Mouse (Mus musculus) heart, embryonic 13.5 days (tissue): ENCODE data around the gene Lrch2. TPM values are rescaled to one million over a fixed set of nuclear protein-coding genes. Genes with fewer than 3 reads are reported as not detected.
"Not testable (repeated sequence)": the region's sequence is repeated elsewhere in the genome, so short reads cannot be mapped to it uniquely, and the experiment has no call there.

Experiments used
- ATAC-seq: fragments of 200-750 bp; cut with Nextera tagmentation; 2 replicates; pipeline ENCODE4 v1.8.0; 2017; ENCODE audit warnings: moderate TSS enrichment; ENCODE audit not compliant: insufficient number of reproducible peaks, low FRiP score, low TSS enrichment; ENCODE audit errors: extremely low read depth
- H3K27ac ChIP-seq: fragments of 300-500 bp; sonication (generic); replicated peaks from 2 replicates; pipeline ENCODE4 v1.5.1; 2015; ENCODE audit warnings: moderate library complexity, mild to moderate bottlenecking, inconsistent platforms
- H3K27me3 ChIP-seq: fragments of 300-500 bp; sonication (generic); replicated peaks from 2 replicates; pipeline ENCODE4 v1.6.1; 2015; ENCODE audit warnings: mild to moderate bottlenecking, inconsistent platforms
- H3K36me3 ChIP-seq: fragments of 300-500 bp; sonication (generic); 2 replicates; pipeline ENCODE4 v1.6.1; 2015; ENCODE audit warnings: mild to moderate bottlenecking, inconsistent platforms
- H3K4me1 ChIP-seq: fragments of 300-500 bp; sonication (generic); 2 replicates; pipeline ENCODE4 v1.6.1; 2015; ENCODE audit warnings: inconsistent platforms
- H3K4me2 ChIP-seq: fragments of 300-500 bp; sonication (generic); 2 replicates; pipeline ENCODE4 v1.6.1; 2015; ENCODE audit warnings: inconsistent platforms, mild to moderate bottlenecking, moderate library complexity
- H3K4me3 ChIP-seq: fragments of 300-500 bp; sonication (generic); 2 replicates; pipeline ENCODE4 v1.5.1; 2015; ENCODE audit warnings: moderate library complexity, mild to moderate bottlenecking, inconsistent platforms
- H3K9ac ChIP-seq: fragments of 300-500 bp; sonication (generic); 2 replicates; pipeline ENCODE4 v1.6.1; 2015; ENCODE audit warnings: inconsistent platforms, mild to moderate bottlenecking, moderate library complexity
- H3K9me3 ChIP-seq: fragments of 300-500 bp; sonication (generic); 2 replicates; pipeline ENCODE4 v1.6.1; 2016; ENCODE audit warnings: inconsistent platforms
- WGBS: fragments of 180-500 bp; shearing (Covaris S2); methylation state at CpG from one replicate; pipeline ENCODE4 v1.1.7; 2015; ENCODE audit warnings: mixed read lengths; 5-methylcytosine and 5-hydroxymethylcytosine counted together
- polyA plus RNA-seq: library from polyadenylated mRNA; unstranded; fragments of >200 nt; fragmentation: Nextera tagmentation; extraction: Ambion mirVana; gene quantifications from 2 replicates; pipeline ENCODE4 v1.2.1, GENCODE M21; 2015

The Lrch2 gene
- 2.2 and 2.4 TPM in 2 replicates for polyA plus RNA-seq

DNA sequence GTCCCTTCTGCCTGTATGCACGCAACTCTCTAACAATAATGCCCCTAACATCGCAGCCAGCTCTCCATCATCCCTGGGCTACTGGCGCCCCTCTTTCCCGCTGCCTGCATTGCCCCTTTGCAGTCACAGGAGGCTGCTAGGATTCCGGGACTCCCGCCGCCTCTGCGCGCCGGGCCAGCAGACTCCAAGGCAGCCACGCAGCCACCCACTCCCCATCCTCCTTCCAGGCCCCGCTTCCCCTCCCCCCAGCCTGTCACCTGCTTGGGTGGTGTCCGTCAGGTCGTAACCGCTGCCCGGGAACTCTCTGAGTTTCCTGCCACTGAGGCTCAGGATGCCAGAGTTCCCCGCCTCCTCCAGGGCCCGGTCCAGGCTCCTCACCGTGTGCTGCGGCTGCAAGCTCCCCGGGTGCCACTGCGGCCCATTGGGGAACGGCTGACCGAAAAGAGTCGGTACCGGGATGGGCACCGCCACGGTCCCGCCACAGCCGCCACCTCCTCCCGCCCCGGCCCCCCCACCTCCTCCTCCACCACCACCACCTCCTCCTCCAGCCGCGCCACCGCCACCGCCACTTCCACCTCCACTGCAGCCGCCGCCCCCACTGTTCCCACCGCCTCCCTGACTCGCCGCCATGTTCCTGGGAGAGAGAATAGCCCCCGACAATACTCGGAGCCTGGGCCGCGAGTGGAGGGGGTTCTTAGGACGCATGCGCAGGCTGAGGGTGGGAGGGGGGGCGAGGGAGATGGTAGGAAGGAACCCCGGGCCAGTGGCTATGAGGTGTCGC is at the start of gene Lrch2:
Gene Lrch2 (minus strand): TSS at position 661 of the 781 bp plus-strand sequence.
- ATAC-seq: no peak; the same call in 1 of the 2 replicates
- Histone ChIP-seq H3K4me1 (no peaks in the 10 kb centered on the region), H3K36me3 (no peaks in the 10 kb centered on the region), H3K9me3 (no peaks in the 10 kb centered on the region), H3K4me2 (peak within 1 kb of the TSS; percentile 65), H3K27ac (peak within 1 kb of the TSS; percentile 79), H3K4me3 (peak within 1 kb of the TSS; percentile 67), H3K9ac (peak within 1 kb of the TSS; percentile 80), H3K27me3 (no peaks in the 10 kb centered on the region)
- WGBS: 7% methylated on average over 32 of the region's 50 CpGs

DNA sequence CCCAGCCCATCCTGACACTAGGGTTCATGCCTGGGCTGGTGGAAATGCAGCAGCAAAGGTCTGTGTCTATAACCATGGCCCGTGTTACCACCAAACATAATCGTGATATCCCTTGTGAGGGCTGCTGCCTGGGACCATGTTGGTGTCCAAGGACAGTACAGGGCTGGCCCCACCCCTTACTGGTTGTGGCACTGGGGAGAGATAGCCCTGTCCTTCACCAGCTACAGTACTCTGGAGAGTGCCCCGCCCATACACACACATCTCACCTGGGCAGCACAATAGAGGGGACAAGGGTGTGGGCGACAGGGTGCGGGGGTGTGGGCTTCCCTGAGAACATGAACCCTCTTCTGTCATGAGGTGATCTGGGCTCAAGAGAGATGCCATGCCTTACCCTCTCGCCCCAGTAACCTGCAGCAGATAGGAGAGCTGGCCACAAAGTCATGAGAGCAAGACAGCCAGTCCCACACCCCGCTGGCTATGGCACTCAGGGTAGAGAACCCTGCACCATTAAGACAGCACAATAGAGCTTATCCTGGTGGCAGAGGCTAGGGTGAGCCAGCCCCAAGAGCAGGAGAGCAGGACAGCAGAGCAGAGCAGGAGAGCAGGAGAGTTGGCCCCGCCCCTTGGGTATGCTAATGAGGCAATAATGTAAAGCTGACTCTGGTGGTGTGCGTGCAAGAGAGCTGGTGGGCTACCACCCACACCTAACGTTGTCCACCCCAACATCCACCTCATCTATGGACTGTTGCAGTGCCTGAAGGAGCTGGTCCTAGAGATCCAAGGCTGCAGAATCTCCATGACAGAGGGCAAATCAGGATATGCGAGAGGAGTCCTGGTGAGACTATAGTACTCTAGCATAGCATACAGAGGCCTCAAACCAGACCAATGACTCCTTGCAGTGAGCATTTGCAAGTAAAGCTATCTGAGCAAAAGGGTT is 12.7 kb downstream of the Lrch2 start:
- ATAC-seq: no peak
- no peak overlapping the region for H3K9ac ChIP-seq
- H3K27ac ChIP-seq: no peak overlapping the region
- no peaks in the 10 kb centered on the region for H3K36me3 ChIP-seq
- H3K27me3 ChIP-seq: no peaks in the 10 kb centered on the region
- H3K4me3 ChIP-seq: no peak overlapping the region
- H3K4me1 ChIP-seq: 0 out of 2 replicates have a peak, but pooled peaks cover 6% of the 10 kb centered on the region
- H3K4me2 ChIP-seq: no peak overlapping the region
- no peaks in the 10 kb centered on the region for H3K9me3 ChIP-seq
- 58% methylated on average over 11 of the region's 11 CpGs for WGBS

DNA sequence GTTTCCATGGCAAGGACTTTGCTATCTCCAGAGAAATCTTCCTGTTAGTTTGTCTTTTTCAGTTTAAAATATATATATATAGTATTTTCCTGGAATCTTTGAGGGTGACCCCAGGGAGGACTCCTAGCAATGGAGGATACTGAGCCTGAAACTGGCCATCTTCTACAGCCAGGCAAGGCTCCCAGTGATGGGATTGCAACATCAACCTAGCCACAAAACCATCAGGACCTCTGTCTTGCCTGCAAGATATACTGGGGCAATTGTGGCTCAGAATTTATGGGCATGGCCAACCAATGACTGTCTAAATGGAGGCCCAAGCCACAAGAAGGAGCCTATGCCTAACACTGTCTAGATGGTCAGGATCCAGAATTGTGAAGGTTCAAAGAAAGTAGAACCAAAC is 15.5 kb downstream of the Lrch2 start:
- Histone ChIP-seq H3K4me1 (peaks cover 6% of the 10 kb centered on the region; the same call in 1 of the 2 replicates), H3K36me3 (no peaks in the 10 kb centered on the region), H3K27me3 (no peaks in the 10 kb centered on the region), H3K4me2 (no peak overlapping the region), H3K9me3 (no peaks in the 10 kb centered on the region), H3K27ac (no peak overlapping the region), H3K9ac (no peak overlapping the region), H3K4me3 (no peak overlapping the region)
- ATAC-seq: no peak

DNA sequence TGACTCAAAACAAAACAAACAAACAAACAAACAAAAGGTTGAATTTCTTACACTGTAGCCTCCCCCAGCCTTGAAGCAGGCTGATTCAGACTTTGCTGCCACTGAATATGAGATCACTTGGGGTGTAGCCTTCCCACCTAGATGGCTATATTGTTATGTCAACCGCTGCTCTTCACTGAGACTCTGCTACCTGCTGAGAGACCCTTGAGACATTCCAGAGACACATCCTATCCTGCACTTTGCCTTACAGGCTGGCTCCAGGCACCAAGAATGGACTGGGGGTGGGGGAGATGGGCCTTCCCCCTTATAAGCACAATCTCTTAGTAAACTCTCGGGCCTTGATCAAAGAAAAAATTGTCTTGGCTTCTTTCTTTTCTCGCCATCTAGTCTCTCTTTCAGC is 16.8 kb downstream of the Lrch2 start:
- not testable (repeated sequence) for H3K4me1 ChIP-seq, H3K36me3 ChIP-seq, ATAC-seq, H3K9me3 ChIP-seq, H3K27ac ChIP-seq, H3K4me2 ChIP-seq, H3K9ac ChIP-seq, H3K27me3 ChIP-seq, H3K4me3 ChIP-seq
- 60% methylated on average over 3 of the region's 3 CpGs for WGBS

DNA sequence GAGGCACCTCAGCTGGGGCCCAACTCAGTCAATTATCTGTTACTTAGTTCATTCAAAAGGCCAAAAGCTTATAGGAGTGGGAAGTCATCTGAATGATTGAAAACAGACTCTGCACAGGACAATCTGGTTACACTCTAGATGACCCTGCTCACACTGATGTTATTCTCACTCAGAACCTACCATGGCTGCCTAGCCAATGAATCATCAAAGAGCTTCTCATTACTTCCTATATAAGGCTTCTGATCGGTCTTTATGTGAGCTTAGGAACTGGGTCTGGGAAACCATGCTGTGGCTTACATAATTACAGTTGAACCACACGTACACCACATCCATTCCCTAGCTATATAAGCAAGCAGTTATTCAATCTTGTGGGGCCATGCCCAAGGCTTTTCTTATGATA is 18.3 kb downstream of the Lrch2 start:
- Histone ChIP-seq H3K27me3 (no peaks in the 10 kb centered on the region), H3K9ac (no peak overlapping the region), H3K4me2 (no peak overlapping the region), H3K9me3 (no peaks in the 10 kb centered on the region), H3K4me3 (no peak overlapping the region), H3K27ac (no peak overlapping the region), H3K4me1 (peaks cover 4% of the 10 kb centered on the region; the same call in 1 of the 2 replicates), H3K36me3 (no peaks in the 10 kb centered on the region)
- ATAC-seq: no peak
- 63% methylated on average over 2 of the region's 2 CpGs for WGBS

DNA sequence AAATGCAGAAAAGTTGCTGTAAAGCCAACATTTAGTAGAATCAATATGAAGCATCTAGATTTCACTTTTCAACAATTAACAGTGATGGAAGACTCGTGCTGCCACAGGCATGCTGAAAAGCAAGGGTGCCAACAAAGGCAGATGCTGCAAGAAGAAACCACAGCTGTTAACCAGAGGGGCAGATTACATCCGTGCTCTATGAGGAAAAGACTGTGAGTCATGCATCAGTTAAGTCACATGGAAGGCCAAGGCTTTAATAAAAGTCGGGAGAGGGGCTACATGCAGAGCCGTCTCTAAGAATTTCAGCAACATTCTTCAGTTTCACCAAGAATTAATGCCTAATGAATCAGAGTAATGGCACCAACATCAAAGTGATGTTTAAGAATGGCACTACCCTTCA is 22.2 kb downstream of the Lrch2 start:
- no peaks in the 10 kb centered on the region for H3K36me3 ChIP-seq
- H3K27ac ChIP-seq: no peak overlapping the region
- H3K4me2 ChIP-seq: no peak overlapping the region
- no peaks in the 10 kb centered on the region for H3K27me3 ChIP-seq
- H3K4me3 ChIP-seq: no peak overlapping the region
- H3K9ac ChIP-seq: no peak overlapping the region
- no peaks in the 10 kb centered on the region for H3K9me3 ChIP-seq
- no peak for ATAC-seq
- 50% methylated on average over 4 of the region's 4 CpGs for WGBS
- H3K4me1 ChIP-seq: peaks cover 4% of the 10 kb centered on the region; the same call in 1 of the 2 replicates

DNA sequence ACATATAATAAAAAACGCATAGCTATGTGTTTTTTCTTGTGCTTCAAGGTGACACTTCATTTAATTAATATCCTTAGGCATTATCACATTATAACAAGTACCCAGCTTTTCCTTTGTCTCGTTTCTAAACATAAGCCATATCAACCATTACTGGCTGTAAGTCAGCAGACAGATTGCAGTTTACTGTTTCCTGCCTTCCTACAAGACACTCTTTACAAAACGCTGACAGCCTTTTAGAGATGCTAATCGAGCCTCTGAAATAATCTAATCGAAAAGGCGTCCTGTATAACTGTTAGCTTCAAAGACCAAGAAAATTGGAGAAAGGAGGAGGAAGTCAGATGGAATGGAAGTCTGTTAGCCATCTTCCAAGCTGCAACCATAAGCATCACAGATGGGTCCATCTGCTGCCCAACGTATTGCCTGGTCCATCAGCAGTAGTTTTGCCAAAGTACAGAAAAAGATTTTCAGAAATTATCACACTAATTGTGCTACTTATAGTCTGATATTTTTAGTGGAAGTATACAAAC is 26.2 kb downstream of the Lrch2 start:
- H3K27me3 ChIP-seq: no peaks in the 10 kb centered on the region
- no peak overlapping the region for H3K9ac ChIP-seq
- no peaks in the 10 kb centered on the region for H3K36me3 ChIP-seq
- no peaks in the 10 kb centered on the region for H3K4me1 ChIP-seq
- H3K4me2 ChIP-seq: no peak overlapping the region
- H3K4me3 ChIP-seq: no peak overlapping the region
- 60% methylated on average over 7 of the region's 7 CpGs for WGBS
- H3K9me3 ChIP-seq: no peaks in the 10 kb centered on the region
- H3K27ac ChIP-seq: no peak overlapping the region
- ATAC-seq: no peak

DNA sequence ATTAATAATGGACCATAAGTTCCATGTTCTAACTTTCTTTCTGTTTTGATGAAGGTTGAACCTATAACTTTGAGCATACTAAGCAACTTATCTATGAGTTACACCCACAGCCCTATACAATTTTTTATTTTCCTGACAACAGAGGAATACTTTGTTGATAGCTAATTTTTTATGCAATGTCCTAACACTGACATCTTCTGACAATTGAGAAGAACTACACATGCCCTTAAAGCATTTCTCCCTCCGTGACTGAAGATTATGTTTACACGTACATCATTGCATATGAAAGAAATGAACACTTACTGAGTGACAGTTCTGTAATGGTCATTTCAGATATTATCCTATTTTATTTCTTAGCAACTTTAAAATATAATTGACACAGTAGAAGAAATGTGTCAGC is 64.3 kb downstream of the Lrch2 start:
- Histone ChIP-seq H3K27ac (no peak overlapping the region), H3K4me2 (no peak overlapping the region), H3K9me3 (no peaks in the 10 kb centered on the region), H3K4me3 (no peak overlapping the region), H3K9ac (no peak overlapping the region), H3K4me1 (no peaks in the 10 kb centered on the region), H3K27me3 (no peaks in the 10 kb centered on the region), H3K36me3 (no peaks in the 10 kb centered on the region)
- WGBS: 56% methylated on average over 2 of the region's 2 CpGs
- ATAC-seq: no peak

DNA sequence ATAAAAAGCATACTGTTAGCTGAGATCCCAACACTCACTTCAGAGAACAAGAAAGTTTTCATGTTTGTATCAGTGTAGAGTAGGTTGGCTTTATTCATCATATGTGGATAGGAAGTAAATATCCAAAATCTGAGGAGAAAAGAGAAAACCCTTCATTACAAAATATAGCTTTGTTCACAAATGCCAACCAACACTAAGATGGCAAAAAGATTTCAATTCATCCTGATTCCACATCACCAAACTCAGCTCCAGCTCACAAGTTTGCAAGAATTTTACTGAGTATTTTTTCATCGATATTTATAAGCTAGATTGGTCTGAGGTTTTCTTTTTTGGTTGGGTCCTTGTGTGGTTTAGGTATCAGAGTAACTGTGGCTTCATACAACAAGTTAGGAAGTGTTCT is 100.3 kb downstream of the Lrch2 start, which contains the start of gene Vmn1r239-ps:
Gene Vmn1r239-ps (minus strand): TSS at position 101 of the 400 bp plus-strand sequence.
- not testable (repeated sequence) for H3K27ac ChIP-seq, ATAC-seq
- WGBS: 61% methylated on average over 1 of the region's 1 CpGs

DNA sequence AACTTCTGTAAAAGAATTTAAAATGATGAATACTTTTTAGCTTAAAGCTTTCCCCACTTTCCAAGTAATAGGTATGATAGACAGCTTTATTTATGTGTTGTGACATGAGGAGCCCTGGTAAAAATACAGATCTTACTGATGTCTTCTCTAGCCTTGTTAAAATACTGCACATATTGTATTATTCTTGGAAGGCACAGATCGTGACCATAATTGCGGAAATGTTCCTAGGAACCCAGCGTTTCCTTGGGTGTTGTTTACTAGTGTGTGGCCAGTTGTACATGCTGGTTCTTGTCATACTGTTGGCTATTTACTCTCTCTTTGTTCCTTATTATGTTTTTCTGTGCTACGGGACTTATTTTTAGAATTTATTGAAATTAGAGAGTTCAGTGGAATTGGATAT is 110.5 kb downstream of the Lrch2 start:
- Histone ChIP-seq H3K9ac (no peak overlapping the region), H3K27ac (no peak overlapping the region), H3K27me3 (no peaks in the 10 kb centered on the region), H3K36me3 (no peaks in the 10 kb centered on the region), H3K4me3 (no peak overlapping the region), H3K4me2 (no peak overlapping the region), H3K4me1 (no peaks in the 10 kb centered on the region), H3K9me3 (no peaks in the 10 kb centered on the region)
- ATAC-seq: no peak
- 74% methylated on average over 4 of the region's 4 CpGs for WGBS

More for the DNA sequence above, 100.3 kb downstream of the Lrch2 start, which contains the start of gene Vmn1r239-ps:
- not testable (repeated sequence) for H3K9ac ChIP-seq, H3K4me3 ChIP-seq, H3K27me3 ChIP-seq, H3K9me3 ChIP-seq, H3K4me2 ChIP-seq, H3K4me1 ChIP-seq, H3K36me3 ChIP-seq

DNA sequence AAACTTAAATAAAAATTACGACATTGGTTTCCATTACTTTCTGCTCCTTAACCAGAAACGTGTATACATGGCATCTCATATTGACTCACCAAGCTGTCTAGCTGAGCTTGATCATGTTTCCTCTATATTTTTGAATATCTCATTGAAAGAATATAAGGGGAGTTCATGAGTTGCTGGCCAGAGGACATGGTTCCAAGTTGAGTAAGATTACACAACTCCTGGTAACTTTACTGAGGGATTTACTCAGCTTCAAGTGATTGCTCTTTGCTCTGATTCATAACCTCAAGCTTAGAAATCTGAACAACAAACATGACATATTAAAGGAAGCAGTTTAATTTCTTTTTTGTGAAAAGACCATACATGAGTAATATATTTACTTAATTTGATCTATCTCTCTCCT is 118.5 kb downstream of the Lrch2 start:
- 57% methylated on average over 2 of the region's 2 CpGs for WGBS
- ATAC-seq: no peak

More for the DNA sequence above, 118.5 kb downstream of the Lrch2 start:
- H3K36me3 ChIP-seq: no peaks in the 10 kb centered on the region
- no peak overlapping the region for H3K4me2 ChIP-seq
- no peak overlapping the region for H3K4me3 ChIP-seq
- no peaks in the 10 kb centered on the region for H3K4me1 ChIP-seq
- no peaks in the 10 kb centered on the region for H3K27me3 ChIP-seq
- H3K27ac ChIP-seq: no peak overlapping the region
- no peak overlapping the region for H3K9ac ChIP-seq
- no peaks in the 10 kb centered on the region for H3K9me3 ChIP-seq
